Mouse (Mus musculus) thymus, adult 2 months (tissue): Measurements from ENCODE around the gene Oas1h. TPM values are rescaled to one million over a fixed set of nuclear protein-coding genes. Genes with fewer than 3 reads are reported as not detected.
"Not testable (repeated sequence)": the region's sequence is repeated elsewhere in the genome, so short reads cannot be mapped to it uniquely, and the experiment has no call there.

Experiments
- DNase-seq: peaks from one replicate; pipeline ENCODE4 v3.0.0; 2021
- H3K27ac ChIP-seq: fragments of 200-500 bp; 2 replicates; pipeline ENCODE4 v1.5.1; 2012; ENCODE audit warnings: low read length, control low read depth; ENCODE audit not compliant: control insufficient read depth, insufficient read depth
- H3K27me3 ChIP-seq: fragments of 200-500 bp; 2 replicates; pipeline ENCODE4 v1.6.1; 2012; ENCODE audit warnings: mild to moderate bottlenecking, low read length, moderate library complexity, mixed read lengths; ENCODE audit not compliant: control insufficient read depth, insufficient read depth
- H3K36me3 ChIP-seq: fragments of 200-500 bp; 2 replicates; pipeline ENCODE4 v1.6.1; 2012; ENCODE audit warnings: mild to moderate bottlenecking, low read length, moderate library complexity; ENCODE audit not compliant: control insufficient read depth, insufficient read depth
- H3K4me1 ChIP-seq: fragments of 200-500 bp; replicated peaks from 2 replicates; pipeline ENCODE4 v1.6.1; 2012; ENCODE audit warnings: low read length; ENCODE audit not compliant: control insufficient read depth, insufficient read depth
- H3K4me3 ChIP-seq: fragments of 200-500 bp; 2 replicates; pipeline ENCODE4 v1.5.1; 2012; ENCODE audit warnings: mild to moderate bottlenecking, low read length, control low read depth, moderate library complexity; ENCODE audit not compliant: control insufficient read depth, insufficient read depth
- CTCF ChIP-seq: fragments of 200-500 bp; IDR thresholded peaks from 2 replicates; pipeline ENCODE4 v1.5.1; 2012; ENCODE audit warnings: mild to moderate bottlenecking, control low read depth, low read length, moderate library complexity, borderline replicate concordance; ENCODE audit not compliant: control insufficient read depth, poor library complexity, insufficient read depth; ENCODE audit errors: extremely low read depth
- POLR2A ChIP-seq: fragments of 200-500 bp; IDR thresholded peaks from 2 replicates; pipeline ENCODE4 v1.6.1; 2012; ENCODE audit warnings: mild to moderate bottlenecking, low read length, control low read depth, moderate library complexity; ENCODE audit not compliant: control insufficient read depth, poor library complexity, insufficient read depth; ENCODE audit errors: extremely low read depth
- WGBS: fragments of 180-500 bp; shearing (Covaris S2); methylation state at CpG from one replicate; pipeline ENCODE4 v1.1.7; 2018; 5-methylcytosine and 5-hydroxymethylcytosine counted together
- polyA plus RNA-seq: library from polyadenylated mRNA; depleted of rRNA; stranded (reverse); fragments of >200 nt; gene quantifications from 2 replicates; pipeline ENCODE4 v1.2.3, GENCODE M21; 2012; rRNA removed

The Oas1h gene
- polyA plus RNA-seq, 1 experiment = 0.73 TPM

GRCm38 (mm10) chr5:120908196-120908920 lies 47.1 kb downstream of the Oas1h start:
- WGBS = 80% methylated on average over 7 of the region's 7 CpGs

GRCm38 (mm10) chr5:120914204-120914603 lies 53.0 kb downstream of the Oas1h start, which contains the start of gene Oas1d:
Gene Oas1d (plus strand): TSS chr5:120914536.
- not testable (repeated sequence) for H3K4me1 ChIP-seq, H3K27ac ChIP-seq, H3K36me3 ChIP-seq, H3K4me3 ChIP-seq, H3K27me3 ChIP-seq, DNase-seq
- WGBS = 44% methylated on average over 8 of the region's 8 CpGs

More at GRCm38 (mm10) chr5:120908196-120908920, 47.1 kb downstream of the Oas1h start:
- Histone ChIP-seq H3K36me3 (no peaks in the 10 kb centered on the region), H3K4me1 (no peaks in the 10 kb centered on the region), H3K27ac (no peak overlapping the region), H3K4me3 (no peak overlapping the region), H3K27me3 (no peaks in the 10 kb centered on the region)
- DNase-seq = no peak
- TF ChIP-seq CTCF (no peak), POLR2A (no peak)

- DNase-seq, H3K4me1 ChIP-seq, H3K36me3 ChIP-seq, H3K27me3 ChIP-seq, H3K27ac ChIP-seq, H3K4me3 ChIP-seq: not testable (repeated sequence)
- 73% methylated on average over 2 of the region's 2 CpGs for WGBS
Measured at GRCm38 (mm10) chr5:120919156-120919935, 58.1 kb downstream of the Oas1h start.

GRCm38 (mm10) chr5:120920296-120920695 lies 59.1 kb downstream of the Oas1h start:
- no peak for TF ChIP-seq POLR2A
- TF ChIP-seq CTCF = no peak
- Histone ChIP-seq H3K4me1 (no peaks in the 10 kb centered on the region), H3K4me3 (no peak overlapping the region), H3K27ac (no peak overlapping the region), H3K36me3 (no peaks in the 10 kb centered on the region), H3K27me3 (no peaks in the 10 kb centered on the region)
- WGBS = 74% methylated on average over 3 of the region's 3 CpGs
- DNase-seq = no peak

Other genes with a start within 250 kb of the Oas1h start
- 18.8 and 20.6 TPM in 2 replicates for gene Rita1, start 248.8 kb upstream of the Oas1h start, polyA plus RNA-seq
- 429 and 448 TPM in 2 replicates for gene Ddx54, start 248.7 kb upstream of the Oas1h start, polyA plus RNA-seq
- gene Cfap73, start 227.2 kb upstream of the Oas1h start, polyA plus RNA-seq = 0.15 and 0.33 TPM in 2 replicates
- 27.7 and 28.0 TPM in 2 replicates for gene Rasal1, start 212.6 kb upstream of the Oas1h start, polyA plus RNA-seq
- gene Dtx1, start 149.5 kb upstream of the Oas1h start, polyA plus RNA-seq = 60.6 and 66.6 TPM in 2 replicates
- gene Oas2, start 111.6 kb upstream of the Oas1h start, polyA plus RNA-seq = 18.5 and 22.4 TPM in 2 replicates
- 27.6 and 28.1 TPM in 2 replicates for gene Oas3, start 83.8 kb upstream of the Oas1h start, polyA plus RNA-seq
- 0.52 and 0.74 TPM in 2 replicates for gene Oas1e, start 65.9 kb upstream of the Oas1h start, polyA plus RNA-seq
- 6.3 and 7.7 TPM in 2 replicates for gene Oas1c, start 48.9 kb upstream of the Oas1h start, polyA plus RNA-seq
- 0.51 and 1.1 TPM in 2 replicates for gene Oas1f, start 14.1 kb upstream of the Oas1h start, polyA plus RNA-seq
- 9.0 and 10.2 TPM in 2 replicates for gene Oas1g, start 26.2 kb downstream of the Oas1h start, polyA plus RNA-seq
- gene Oas1a, start 46.1 kb downstream of the Oas1h start, polyA plus RNA-seq = 15.7 and 21.1 TPM in 2 replicates
- gene Oas1d, start 53.1 kb downstream of the Oas1h start, polyA plus RNA-seq = 0.74 TPM in 2 replicates
- gene Rph3a, start 148.7 kb downstream of the Oas1h start, polyA plus RNA-seq = 0.23 and 0.26 TPM in 2 replicates